Mouse (Mus musculus): ENCODE data around the gene Gpr150. TPM values are rescaled to one million over a fixed set of nuclear protein-coding genes. Genes with fewer than 3 reads are reported as not detected.

The Gpr150 gene
- total RNA-seq, 2 experiments from 2014 or later, result not detected

DNA sequence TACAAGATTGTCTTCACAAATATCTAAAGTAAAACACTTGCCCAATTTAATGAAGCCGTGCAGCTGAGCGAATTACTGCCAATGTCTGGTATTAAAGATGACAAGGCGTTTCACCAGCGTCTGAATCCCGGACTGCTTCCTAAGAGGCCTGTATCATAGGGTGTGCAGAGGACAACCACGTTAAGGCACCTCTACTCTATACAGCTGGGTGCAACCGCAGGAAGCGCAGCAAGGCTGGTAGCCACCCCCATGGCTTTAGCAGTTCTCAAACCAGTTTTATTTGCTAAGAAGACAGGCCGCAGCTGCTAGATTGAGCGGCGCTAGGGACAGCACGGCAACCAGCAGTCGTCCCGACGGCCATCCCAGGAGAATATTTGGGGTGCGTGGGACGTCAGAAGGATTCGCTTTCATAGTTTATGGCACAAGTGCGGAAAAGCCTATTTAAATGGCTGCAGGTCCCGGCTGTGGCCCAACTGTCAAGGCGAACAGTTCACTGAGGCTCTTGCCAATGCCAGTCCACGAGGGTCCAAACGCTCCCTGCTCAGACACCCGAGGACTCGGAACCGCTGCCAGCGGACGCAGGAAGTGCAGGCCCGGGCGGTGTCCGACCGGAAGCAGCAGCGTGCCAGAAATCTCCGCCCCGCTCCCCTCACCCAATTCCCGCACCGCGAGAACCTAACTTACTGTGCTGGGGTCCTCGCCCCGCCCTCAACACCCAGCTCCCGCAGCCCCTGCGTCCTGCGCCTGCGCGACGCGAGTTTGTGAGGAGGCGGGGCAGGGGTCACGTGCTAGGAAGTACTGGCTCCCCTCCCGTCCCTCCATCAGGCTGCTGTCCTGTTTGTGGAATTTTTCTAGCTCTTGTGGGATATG lies 38.6 kb downstream of the Gpr150 start, which contains the start of gene Rfesd:
Gene Rfesd (minus strand): TSS at position 746 of the 870 bp plus-strand sequence.
- peak; percentile 98 to 99 for DNase-seq
- intact Hi-C loops (cut with DNase I), result loop anchor here (2.0 to 5.0 kb wide), 3 partner anchors 75 to 136 kb away; partner anchors contain the start of genes Arsk, Rhobtb3 and Ttc37

DNA sequence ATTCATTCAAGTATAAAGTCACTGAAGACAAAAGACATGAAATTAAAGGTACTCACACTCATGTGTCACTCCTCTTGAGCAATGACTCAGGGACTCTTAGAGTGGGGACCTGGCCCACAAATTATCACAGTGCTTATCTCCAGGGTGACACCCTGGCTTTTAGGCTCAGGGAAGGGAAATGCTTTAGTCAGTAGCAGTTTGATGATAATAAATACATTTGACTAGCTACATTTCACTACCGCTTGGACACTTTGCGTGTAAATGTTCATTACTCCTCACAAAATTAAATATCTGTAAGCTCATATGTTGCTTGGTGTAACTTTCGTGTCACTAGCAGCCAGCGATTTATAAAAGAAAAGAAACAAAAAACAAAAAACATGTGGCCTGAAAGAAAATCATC lies 39.3 kb downstream of the Gpr150 start:
- intact Hi-C loops (cut with DNase I), result loop anchor here (2.0 to 5.0 kb wide), 2 partner anchors 75 to 135 kb away; partner anchors contain the start of gene Rhobtb3
- DNase-seq, result peak; percentile 5 to 19

DNA sequence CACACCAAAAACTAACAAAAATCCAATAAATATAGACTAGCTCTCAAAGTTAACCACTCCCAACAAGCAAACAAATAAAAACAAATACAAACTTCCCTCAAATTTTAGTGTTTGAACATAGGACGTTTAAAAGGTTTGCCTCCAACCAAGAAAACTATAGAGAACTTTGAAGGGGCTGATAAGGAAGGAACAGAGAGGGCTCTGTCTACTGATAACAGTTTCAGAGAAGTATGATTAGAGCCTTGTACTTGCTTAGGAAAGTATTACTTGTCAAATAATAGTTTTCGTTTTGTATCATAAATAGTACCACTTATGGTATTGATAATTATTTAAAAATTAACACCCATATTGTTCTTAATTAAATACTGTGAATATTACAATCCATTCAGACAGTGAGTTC lies 42.3 kb downstream of the Gpr150 start:
- DNase-seq, result no peak
- intact Hi-C loops (cut with DNase I), result no loop called here

Other genes starting within 250 kb of the Gpr150 start
- 10 to 100 TPM; 63.7 TPM for gene Glrx, start 217.1 kb downstream of the Gpr150 start, total RNA-seq (2021)
- gene Rhobtb3, start 113.1 kb downstream of the Gpr150 start, total RNA-seq (2021), result 10 to 100 TPM; 23.9 to 25.9 TPM
- not detected for gene Spata9, start 89.8 kb downstream of the Gpr150 start, total RNA-seq (2021)
- 10 to 100 TPM in 1 of 2 experiments, 1 to 10 TPM in 1; 9.5 to 10.3 TPM for gene Rfesd, start 38.3 kb downstream of the Gpr150 start, total RNA-seq (2021)
- gene Arsk, start 41.7 kb upstream of the Gpr150 start, total RNA-seq (2021), result 1 to 10 TPM; 3.9 to 4.3 TPM
- gene Ttc37, start 41.7 kb upstream of the Gpr150 start, total RNA-seq (2021), result 10 to 100 TPM; 14.9 to 15.4 TPM
- not detected for gene Fam81b, start 248.1 kb upstream of the Gpr150 start, total RNA-seq (2021)

Measured in heart, postnatal 10 days (tissue).